Mouse (Mus musculus) olfactory bulb, adult 2 months (tissue): ENCODE results near the gene Nop53.

Source experiments
- CTCF ChIP-seq: fragments of 200-500 bp; IDR thresholded peaks from 2 replicates; pipeline ENCODE4 v1.5.1; 2012; ENCODE audit warnings: low read depth, mild to moderate bottlenecking, low read length, moderate library complexity; ENCODE audit not compliant: insufficient read depth
- POLR2A ChIP-seq: fragments of 200-500 bp; IDR thresholded peaks from 2 replicates; pipeline ENCODE4 v1.6.1; 2012; ENCODE audit warnings: mild to moderate bottlenecking, low read depth, low read length, moderate library complexity; ENCODE audit not compliant: insufficient read depth

GRCm38 (mm10) chr7:15961798-15962197, 15.9 kb upstream of the Nop53 start:
- TF ChIP-seq CTCF (no peak), POLR2A (no peak)
